Mouse (Mus musculus) MEL (cell line): ENCODE data around the gene Gm3269.
"Not testable (repeated sequence)": the region's sequence is repeated elsewhere in the genome, so short reads cannot be mapped to it uniquely, and the experiment has no call there.

Experiments used
- CHD2 ChIP-seq: IDR thresholded peaks from 2 replicates; pipeline ENCODE4 v1.6.1; 2011; ENCODE audit warnings: low read length, improper control_type of control experiment
- CTCF ChIP-seq, 3 experiments: IDR thresholded peaks in 2 of 3; conservative IDR thresholded peaks in 1 of 3; 2 replicates each; pipeline ENCODE4 v1.5.1; 2011 to 2012; ENCODE audit warnings: low read length in 3 of 3, low read depth in 2 of 3, mild to moderate bottlenecking in 2 of 3, improper control_type of control experiment in 1 of 3, inconsistent platforms in 1 of 3, mixed read lengths in 1 of 3, moderate library complexity in 1 of 3; ENCODE audit not compliant: control insufficient read depth in 1 of 3, insufficient read depth in 1 of 3, poor library complexity in 1 of 3, severe bottlenecking in 1 of 3
- EP300 ChIP-seq, 2 experiments: IDR thresholded peaks; 2 replicates each; pipeline ENCODE4 v1.6.1; 2011; ENCODE audit warnings: improper control_type of control experiment in 2 of 2, low read length in 2 of 2, low read depth in 1 of 2, mild to moderate bottlenecking in 1 of 2
- GABPA ChIP-seq: IDR thresholded peaks from 2 replicates; pipeline ENCODE4 v1.6.1; 2012; ENCODE audit warnings: low read depth, mild to moderate bottlenecking, inconsistent platforms, low read length, improper control_type of control experiment, moderate library complexity
- HCFC1 ChIP-seq: IDR thresholded peaks from 2 replicates; pipeline ENCODE4 v1.6.1; 2012; ENCODE audit warnings: low read depth, mild to moderate bottlenecking, inconsistent platforms, low read length, improper control_type of control experiment, moderate library complexity
- MAX ChIP-seq: IDR thresholded peaks from 2 replicates; pipeline ENCODE4 v1.6.1; 2011; ENCODE audit warnings: low read length, improper control_type of control experiment
- MYB ChIP-seq: IDR thresholded peaks from 2 replicates; pipeline ENCODE4 v1.6.1; 2011; ENCODE audit warnings: mild to moderate bottlenecking, low read depth, low read length, improper control_type of control experiment
- MYC ChIP-seq: IDR thresholded peaks from 2 replicates; pipeline ENCODE4 v1.6.1; 2011; ENCODE audit warnings: low read depth, mild to moderate bottlenecking, low read length, improper control_type of control experiment, moderate library complexity
- RAD21 ChIP-seq: IDR thresholded peaks from 2 replicates; pipeline ENCODE4 v1.6.1; 2011; ENCODE audit warnings: mild to moderate bottlenecking, low read depth, low read length, improper control_type of control experiment
- SIN3A ChIP-seq: IDR thresholded peaks from 2 replicates; pipeline ENCODE4 v1.6.1; 2012; ENCODE audit warnings: low read length, improper control_type of control experiment, inconsistent platforms
- TAL1 ChIP-seq: IDR thresholded peaks from 2 replicates; pipeline ENCODE4 v1.6.1; 2012; ENCODE audit warnings: mild to moderate bottlenecking, inconsistent platforms, low read length, moderate library complexity, mixed read lengths
- USF1 ChIP-seq: IDR thresholded peaks from 2 replicates; pipeline ENCODE4 v1.6.1; 2014; ENCODE audit warnings: low read depth, mild to moderate bottlenecking, inconsistent platforms, low read length, improper control_type of control experiment, moderate library complexity
- ZC3H11A ChIP-seq: IDR thresholded peaks from 2 replicates; pipeline ENCODE4 v1.6.1; 2012; ENCODE audit warnings: low read depth, mild to moderate bottlenecking, inconsistent platforms, low read length, improper control_type of control experiment

GRCm38 (mm10) chr14:4892116-4892515 is 54.2 kb downstream of the Gm3269 start, which contains the start of gene Gm3278:
- not testable (repeated sequence) for TF ChIP-seq TAL1; CTCF (IDR thresholded peaks at IDR 0.05 in 2 of 3, conservative IDR thresholded peaks at IDR 0.05 in 1 of 3; ENCODE audit: control insufficient read depth in 1 of 3, insufficient read depth in 1 of 3, low read depth in 2 of 3, low read length in 3 of 3, poor library complexity in 1 of 3, severe bottlenecking in 1 of 3); MAX; RAD21; USF1; ZC3H11A; MYB; SIN3A; HCFC1; EP300 (IDR thresholded peaks at IDR 0.05; ENCODE audit: low read depth in 1 of 2, low read length in 2 of 2); CHD2; GABPA; MYC
